Mouse (Mus musculus) intestine, embryonic 14.5 days (tissue): ENCODE results near the gene Rreb1. TPM values are rescaled to one million over a fixed set of nuclear protein-coding genes. Genes with fewer than 3 reads are reported as not detected.

ENCODE experiments used
- ATAC-seq: fragments of 200-750 bp; cut with Nextera tagmentation; replicated peaks from 2 replicates; pipeline ENCODE4 v1.8.0; 2017; ENCODE audit warnings: low read depth, moderate number of reproducible peaks, moderate TSS enrichment, moderate library complexity; ENCODE audit not compliant: low FRiP score, low TSS enrichment
- DNase-seq: peaks from one replicate; pipeline ENCODE4 v3.0.0-alpha.2; 2018; ENCODE audit warnings: low spot score
- H3K27ac ChIP-seq: fragments of 300-500 bp; sonication (generic); 2 replicates; pipeline ENCODE4 v1.5.1; 2014; ENCODE audit warnings: low read depth, mild to moderate bottlenecking, control low read depth
- H3K27me3 ChIP-seq: fragments of 300-500 bp; sonication (generic); replicated peaks from 2 replicates; pipeline ENCODE4 v1.6.1; 2014; ENCODE audit warnings: low read length, control low read depth; ENCODE audit not compliant: control insufficient read depth, insufficient read depth
- H3K36me3 ChIP-seq: fragments of 300-500 bp; sonication (generic); 2 replicates; pipeline ENCODE4 v1.6.1; 2014; ENCODE audit warnings: low read length, control low read depth; ENCODE audit not compliant: control insufficient read depth, insufficient read depth
- H3K4me1 ChIP-seq: fragments of 300-500 bp; sonication (generic); replicated peaks from 2 replicates; pipeline ENCODE4 v1.6.1; 2014; ENCODE audit warnings: low read length, control low read depth, mixed read lengths; ENCODE audit not compliant: control insufficient read depth, insufficient read depth
- H3K4me2 ChIP-seq: fragments of 300-500 bp; sonication (generic); 2 replicates; pipeline ENCODE4 v1.6.1; 2014; ENCODE audit warnings: low read length
- H3K4me3 ChIP-seq: fragments of 300-500 bp; sonication (generic); 2 replicates; pipeline ENCODE4 v1.5.1; 2014; ENCODE audit warnings: low read depth, low read length, control low read depth, mixed read lengths
- H3K9ac ChIP-seq: fragments of 300-500 bp; sonication (generic); 2 replicates; pipeline ENCODE4 v1.6.1; 2014; ENCODE audit warnings: mild to moderate bottlenecking, low read length
- H3K9me3 ChIP-seq: fragments of 300-500 bp; sonication (generic); 2 replicates; pipeline ENCODE4 v1.6.1; 2016; ENCODE audit warnings: low read length, control low read depth; ENCODE audit not compliant: control insufficient read depth
- WGBS: fragments of 180-500 bp; shearing (Covaris S2); extraction: QIAGEN DNeasy Blood & Tissue Kit; methylation state at CpG from one replicate; pipeline ENCODE4 v1.1.7; 2014; 5-methylcytosine and 5-hydroxymethylcytosine counted together
- polyA plus RNA-seq: library from polyadenylated mRNA; unstranded; fragments of >200 nt; fragmentation: Nextera tagmentation; extraction: Ambion mirVana; gene quantifications from 2 replicates; pipeline ENCODE4 v1.2.1, GENCODE M21; 2014

Gene Rreb1
- polyA plus RNA-seq, 1 experiment from 2014 or later: 20.3 TPM

- H3K27me3 ChIP-seq: no peaks in the 10 kb centered on the region
- DNase-seq (peak; percentile 87), ATAC-seq (no peak)
- H3K9me3 ChIP-seq: no peaks in the 10 kb centered on the region
- H3K4me3 ChIP-seq: peak overlapping the region; percentile 31
- H3K36me3 ChIP-seq: no peaks in the 10 kb centered on the region
- H3K9ac ChIP-seq: peak overlapping the region; percentile 34
- WGBS: 2% methylated on average over 12 of the region's 12 CpGs
- peaks cover 27% of the 10 kb centered on the region for H3K4me1 ChIP-seq
- H3K4me2 ChIP-seq: peak overlapping the region; percentile 54
- no peak overlapping the region for H3K27ac ChIP-seq
Observed at GRCm38 (mm10) chr13:37963354-37964007, 185.3 kb downstream of the Rreb1 start.

- WGBS: 52% methylated on average over 20 of the region's 20 CpGs
- H3K9ac ChIP-seq: no peak overlapping the region; the same call in 1 of the 2 replicates
Observed at GRCm38 (mm10) chr13:37964128-37965087, 186.2 kb downstream of the Rreb1 start.

GRCm38 (mm10) chr13:37965126-37965914 lies 187.1 kb downstream of the Rreb1 start:
- no peak for ATAC-seq
- Histone ChIP-seq H3K4me1 (peaks cover 27% of the 10 kb centered on the region), H3K9ac (no peak overlapping the region), H3K27me3 (no peaks in the 10 kb centered on the region), H3K4me3 (no peak overlapping the region), H3K9me3 (no peaks in the 10 kb centered on the region), H3K27ac (no peak overlapping the region), H3K4me2 (0 out of 2 replicates have a peak overlapping the region, but pooled peaks have one; percentile 4), H3K36me3 (no peaks in the 10 kb centered on the region)
- 43% methylated on average over 17 of the region's 17 CpGs for WGBS
- DNase-seq: no peak

More at GRCm38 (mm10) chr13:37964128-37965087, 186.2 kb downstream of the Rreb1 start:
- ATAC-seq (no peak), DNase-seq (no peak)
- H3K27ac ChIP-seq: no peak overlapping the region
- no peaks in the 10 kb centered on the region for H3K36me3 ChIP-seq
- peak overlapping the region; percentile 31; the same call in 1 of the 2 replicates for H3K4me3 ChIP-seq
- no peaks in the 10 kb centered on the region for H3K9me3 ChIP-seq
- peak overlapping the region; percentile 54 for H3K4me2 ChIP-seq
- peaks cover 27% of the 10 kb centered on the region for H3K4me1 ChIP-seq
- H3K27me3 ChIP-seq: no peaks in the 10 kb centered on the region

GRCm38 (mm10) chr13:37966256-37967051 lies 188.3 kb downstream of the Rreb1 start:
- 66% methylated on average over 15 of the region's 15 CpGs for WGBS
- peak; percentile 11; the same call in 1 of the 2 replicates for ATAC-seq
- Histone ChIP-seq H3K36me3 (no peaks in the 10 kb centered on the region), H3K27ac (peak overlapping the region; percentile 29; the same call in 1 of the 2 replicates), H3K9ac (no peak overlapping the region), H3K4me1 (peaks cover 27% of the 10 kb centered on the region), H3K9me3 (no peaks in the 10 kb centered on the region), H3K4me3 (no peak overlapping the region), H3K27me3 (no peaks in the 10 kb centered on the region), H3K4me2 (no peak overlapping the region)
- no peak for DNase-seq

- Histone ChIP-seq H3K9me3 (no peaks in the 10 kb centered on the region), H3K27ac (peak overlapping the region; percentile 29; the same call in 1 of the 2 replicates), H3K4me3 (no peak overlapping the region), H3K36me3 (0 out of 2 replicates have a peak, but pooled peaks cover 2% of the 10 kb centered on the region), H3K4me1 (peaks cover 27% of the 10 kb centered on the region), H3K27me3 (no peaks in the 10 kb centered on the region), H3K4me2 (no peak overlapping the region), H3K9ac (no peak overlapping the region)
- peak; percentile 70 for DNase-seq
- WGBS: 35% methylated on average over 12 of the region's 12 CpGs
- peak; percentile 7; the same call in 1 of the 2 replicates for ATAC-seq
Observed at GRCm38 (mm10) chr13:37967052-37967437, 188.8 kb downstream of the Rreb1 start.

- no peak overlapping the region for H3K9ac ChIP-seq
- no peak overlapping the region for H3K4me3 ChIP-seq
- peak overlapping the region; percentile 29; the same call in 1 of the 2 replicates for H3K27ac ChIP-seq
- H3K27me3 ChIP-seq: no peaks in the 10 kb centered on the region
- no peak for ATAC-seq
- H3K9me3 ChIP-seq: no peaks in the 10 kb centered on the region
- peaks cover 27% of the 10 kb centered on the region for H3K4me1 ChIP-seq
- 0 out of 2 replicates have a peak, but pooled peaks cover 2% of the 10 kb centered on the region for H3K36me3 ChIP-seq
- H3K4me2 ChIP-seq: no peak overlapping the region
- 57% methylated on average over 10 of the region's 10 CpGs for WGBS
- no peak for DNase-seq
Observed at GRCm38 (mm10) chr13:37967565-37967964, 189.4 kb downstream of the Rreb1 start.

GRCm38 (mm10) chr13:37969337-37969736 lies 191.1 kb downstream of the Rreb1 start:
- H3K4me3 ChIP-seq: no peak overlapping the region
- DNase-seq: peak; percentile 98
- no peak overlapping the region for H3K4me2 ChIP-seq
- no peak overlapping the region for H3K9ac ChIP-seq
- no peaks in the 10 kb centered on the region for H3K27me3 ChIP-seq
- ATAC-seq: no peak
- H3K27ac ChIP-seq: no peak overlapping the region
- H3K4me1 ChIP-seq: peaks cover 21% of the 10 kb centered on the region
- no peaks in the 10 kb centered on the region for H3K9me3 ChIP-seq
- H3K36me3 ChIP-seq: 0 out of 2 replicates have a peak, but pooled peaks cover 2% of the 10 kb centered on the region
- WGBS: 7% methylated on average over 14 of the region's 14 CpGs
